Mouse (Mus musculus) thymus, postnatal 36 days (tissue): ENCODE measurements around the gene Dgki.

Source experiments
- DNase-seq, 2 experiments: peaks; one replicate each; pipeline ENCODE4 v3.0.0; 2022; ENCODE audit warnings: mixed read lengths in 2 of 2

Dgki gene

GRCm38 (mm10) chr6:36998942-36999341 lies 301.0 kb downstream of the Dgki start:
- no peak for DNase-seq

GRCm38 (mm10) chr6:36994329-36994728 lies 305.7 kb downstream of the Dgki start:
- DNase-seq: no peak

GRCm38 (mm10) chr6:36990186-36990585 lies 309.8 kb downstream of the Dgki start:
- DNase-seq: no peak

- no peak for DNase-seq
These were observed 311.2 kb downstream of the Dgki start for GRCm38 (mm10) chr6:36988800-36989199.

GRCm38 (mm10) chr6:36981646-36982045 lies 318.3 kb downstream of the Dgki start:
- DNase-seq: no peak

GRCm38 (mm10) chr6:36980475-36980874 lies 319.5 kb downstream of the Dgki start:
- no peak for DNase-seq

GRCm38 (mm10) chr6:36978176-36978575 lies 321.8 kb downstream of the Dgki start:
- no peak for DNase-seq

GRCm38 (mm10) chr6:36973096-36973495 lies 326.9 kb downstream of the Dgki start:
- no peak for DNase-seq

- no peak for DNase-seq
These were observed 327.5 kb downstream of the Dgki start for GRCm38 (mm10) chr6:36972494-36972893.

GRCm38 (mm10) chr6:36969249-36969885 lies 330.6 kb downstream of the Dgki start:
- DNase-seq: no peak

GRCm38 (mm10) chr6:36960658-36961057 lies 339.3 kb downstream of the Dgki start:
- no peak for DNase-seq

- no peak for DNase-seq
These were observed 344.7 kb downstream of the Dgki start for GRCm38 (mm10) chr6:36955293-36955692.

- DNase-seq: no peak
These were observed 349.3 kb downstream of the Dgki start for GRCm38 (mm10) chr6:36950648-36951047.

GRCm38 (mm10) chr6:36947861-36948260 lies 352.1 kb downstream of the Dgki start:
- DNase-seq: no peak

GRCm38 (mm10) chr6:36937527-36937926 lies 362.5 kb downstream of the Dgki start:
- no peak for DNase-seq

- no peak for DNase-seq
These were observed 363.2 kb downstream of the Dgki start for GRCm38 (mm10) chr6:36936816-36937215.

- DNase-seq: no peak
These were observed 368.5 kb downstream of the Dgki start for GRCm38 (mm10) chr6:36931473-36931872.

GRCm38 (mm10) chr6:36929781-36930180 lies 370.2 kb downstream of the Dgki start:
- DNase-seq: no peak

GRCm38 (mm10) chr6:36926455-36926854 lies 373.5 kb downstream of the Dgki start:
- DNase-seq: no peak

- DNase-seq: no peak
These were observed 378.0 kb downstream of the Dgki start for GRCm38 (mm10) chr6:36922006-36922405.

- no peak for DNase-seq
These were observed 388.4 kb downstream of the Dgki start for GRCm38 (mm10) chr6:36911586-36911985.

- DNase-seq: no peak
These were observed 392.8 kb downstream of the Dgki start for GRCm38 (mm10) chr6:36907191-36907590.

- DNase-seq: no peak
These were observed 394.0 kb downstream of the Dgki start for GRCm38 (mm10) chr6:36905965-36906364.

GRCm38 (mm10) chr6:36904911-36905310 lies 395.1 kb downstream of the Dgki start:
- no peak for DNase-seq

GRCm38 (mm10) chr6:36903821-36904220 lies 396.2 kb downstream of the Dgki start:
- DNase-seq: no peak
